Mouse (Mus musculus) layer of hippocampus, postnatal 14 days (tissue): ENCODE data around the gene Got2. TPM values are rescaled to one million over a fixed set of nuclear protein-coding genes. Genes with fewer than 3 reads are reported as not detected.

ENCODE experiments used
- DNase-seq, 2 experiments: peaks; one replicate each; pipeline ENCODE4 v3.0.0; 2021 to 2022; ENCODE audit warnings: low spot score in 2 of 2, mixed read lengths in 1 of 2
- total RNA-seq, 2 experiments: library from RNA; stranded (reverse); gene quantifications; 2 replicates each; pipeline ENCODE4 v1.2.3; 2021

The Got2 gene
- total RNA-seq, 2 experiments from 2014 or later = 237 to 247 TPM

GRCm38 (mm10) chr8:95822699-95823098 lies 65.6 kb downstream of the Got2 start:
- no peak for DNase-seq

- DNase-seq = no peak
These were observed 66.3 kb downstream of the Got2 start for GRCm38 (mm10) chr8:95822096-95822495.

- no peak for DNase-seq
These were observed 67.1 kb downstream of the Got2 start for GRCm38 (mm10) chr8:95821266-95821665.

DNA sequence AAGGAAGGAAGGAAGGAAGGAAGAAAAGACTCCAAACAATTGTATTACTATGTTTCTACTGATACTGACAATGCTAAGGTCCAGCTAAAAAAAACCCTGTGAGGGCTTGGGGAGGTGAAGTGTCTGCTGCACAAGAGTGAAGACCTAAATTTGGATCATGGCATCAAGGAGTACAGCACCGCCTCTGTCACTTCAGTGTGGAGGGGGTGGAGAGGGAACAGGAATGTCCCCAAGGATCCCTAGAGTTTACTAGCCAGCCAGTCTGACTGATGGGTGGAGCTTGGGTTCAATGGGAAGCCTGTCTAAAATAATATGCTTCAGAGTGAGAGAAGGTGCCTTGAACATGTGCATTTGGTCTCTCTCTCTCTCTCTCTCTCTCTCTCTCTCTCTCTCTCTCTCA lies 70.1 kb downstream of the Got2 start:
- no peak for DNase-seq

DNA sequence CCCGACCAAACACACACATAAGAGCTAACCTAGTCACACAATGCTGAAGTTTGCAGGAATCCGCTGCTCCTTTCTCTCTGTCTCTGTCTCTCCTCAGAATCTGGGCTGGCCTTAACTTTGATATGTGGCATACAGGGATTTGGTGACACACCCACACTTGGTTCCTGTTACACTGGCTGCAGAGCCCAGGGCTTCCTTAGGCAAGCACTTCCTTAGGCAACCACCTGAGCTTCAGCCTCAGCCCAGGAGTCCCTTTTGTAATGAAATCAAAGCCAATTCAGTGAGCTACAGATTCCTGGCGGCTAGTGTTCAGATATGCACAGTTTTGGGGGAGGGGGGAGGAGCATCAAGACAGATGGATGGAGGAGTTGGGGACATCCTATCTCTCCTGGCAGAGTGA lies 70.8 kb downstream of the Got2 start:
- DNase-seq = no peak

- DNase-seq = no peak
These were observed 72.2 kb downstream of the Got2 start for GRCm38 (mm10) chr8:95816044-95816708.

Other genes with a start within 250 kb of the Got2 start
- 1,000 to 10,000 TPM; 1,455 to 1,520 TPM for gene Ndrg4, start 211.6 kb downstream of the Got2 start, total RNA-seq
- gene Setd6, start 172.7 kb downstream of the Got2 start, total RNA-seq = 10 to 100 TPM; 16.2 to 20.0 TPM
- gene Cnot1, start 81.1 kb downstream of the Got2 start, total RNA-seq = 100 to 1,000 TPM; 135 to 142 TPM
- gene Sap18b, start 63.2 kb downstream of the Got2 start, total RNA-seq = 100 to 1,000 TPM; 131 to 161 TPM
- 10 to 100 TPM; 29.7 to 31.6 TPM for gene Slc38a7, start 35.0 kb downstream of the Got2 start, total RNA-seq